Mouse (Mus musculus) liver, embryonic 12.5 days (tissue): ENCODE data around the gene Gm47289. TPM values are rescaled to one million over a fixed set of nuclear protein-coding genes. Genes with fewer than 3 reads are reported as not detected.

ENCODE experiments used
- polyA plus RNA-seq: library from polyadenylated mRNA; unstranded; fragments of >200 nt; fragmentation: Nextera tagmentation; extraction: Ambion mirVana; gene quantifications from 2 replicates; pipeline ENCODE4 v1.2.1, GENCODE M21; 2016

The Gm47289 gene
- polyA plus RNA-seq, 1 experiment from 2014 or later, result not detected

Other genes starting within 250 kb of the Gm47289 start
- 3.9 and 4.4 TPM in 2 replicates for gene Ctdspl, start 232.7 kb upstream of the Gm47289 start, polyA plus RNA-seq
- 12.1 and 12.7 TPM in 2 replicates for gene Vill, start 106.4 kb upstream of the Gm47289 start, polyA plus RNA-seq
- 2.8 and 3.1 TPM in 2 replicates for gene Plcd1, start 65.7 kb upstream of the Gm47289 start, polyA plus RNA-seq
- 0.12 TPM in 2 replicates for gene Dlec1, start 56.7 kb upstream of the Gm47289 start, polyA plus RNA-seq
- gene Acaa1b, start 2.1 kb upstream of the Gm47289 start, polyA plus RNA-seq, result 0.55 and 0.85 TPM in 2 replicates
- gene Slc22a13, start 49.9 kb downstream of the Gm47289 start, polyA plus RNA-seq, result not detected in 2 replicates
- 11.1 and 12.2 TPM in 2 replicates for gene Oxsr1, start 163.3 kb downstream of the Gm47289 start, polyA plus RNA-seq
- 38.0 and 43.1 TPM in 2 replicates for gene Acaa1a, start 180.5 kb downstream of the Gm47289 start, polyA plus RNA-seq
- gene Myd88, start 182.2 kb downstream of the Gm47289 start, polyA plus RNA-seq, result 21.3 and 22.2 TPM in 2 replicates
- 4.6 and 5.0 TPM in 2 replicates for gene Xylb, start 198.2 kb downstream of the Gm47289 start, polyA plus RNA-seq
- gene Slc22a14, start 206.4 kb downstream of the Gm47289 start, polyA plus RNA-seq, result not detected in 2 replicates
- gene Acvr2b, start 243.0 kb downstream of the Gm47289 start, polyA plus RNA-seq, result 7.0 TPM in 2 replicates